Mouse (Mus musculus) adrenal gland, postnatal 25 days (tissue): ENCODE measurements at regions not wholly inside any gene's neighbourhood (a gene's known extent, or its start where the extent isn't known, plus 50 kb on each side); places are given as distances from the start of the nearest gene placed in this dataset.

Source experiments
- DNase-seq: peaks from one replicate; pipeline ENCODE4 v3.0.0; 2021; ENCODE audit warnings: mixed read lengths
- microRNA-seq, 2 experiments: library from miRNA; unstranded; fragments of <30 nt; microRNA quantifications; one replicate each; pipeline ENCODE4 v1.2.0; 2021

GRCm38 (mm10) chr10:91883155-91883554 lies 702.0 kb upstream of the Tmpo start:
- no peak for DNase-seq

GRCm38 (mm10) chr10:91882481-91882880 lies 701.4 kb upstream of the Tmpo start:
- no peak for DNase-seq

GRCm38 (mm10) chr10:91881521-91882228 lies 700.6 kb upstream of the Tmpo start:
- no peak for DNase-seq

- no peak for DNase-seq
These were observed 694.3 kb upstream of the Tmpo start for GRCm38 (mm10) chr10:91875450-91875849.

- DNase-seq: no peak
These were observed 690.1 kb upstream of the Tmpo start for GRCm38 (mm10) chr10:91871244-91871643.

- no peak for DNase-seq
These were observed 677.8 kb upstream of the Tmpo start for GRCm38 (mm10) chr10:91858711-91859595.

GRCm38 (mm10) chr10:91827074-91827473 lies 646.0 kb upstream of the Tmpo start:
- DNase-seq: no peak

GRCm38 (mm10) chr10:91823499-91823898 lies 642.4 kb upstream of the Tmpo start:
- DNase-seq: no peak

GRCm38 (mm10) chr10:91804870-91805269 lies 623.8 kb upstream of the Tmpo start:
- no peak for DNase-seq

Small RNA genes lying in the stretch of these regions (microRNA-seq; reads per million reads assigned to microRNA genes)
- gene Gm22582: 0 reads per million in 2 experiments
- 0 reads per million in 2 experiments for gene Mir1251
- 0 reads per million in 2 experiments for gene Mir135a-2
